Mouse (Mus musculus) cortical plate, adult 2 months (tissue): Measurements from ENCODE around the gene Arhgef17. TPM values are rescaled to one million over a fixed set of nuclear protein-coding genes. Genes with fewer than 3 reads are reported as not detected.
A peak's percentile ranks its signal among the peaks of the same experiment; 100 is the strongest.

ENCODE experiments used
- H3K27ac ChIP-seq: fragments of 200-500 bp; 2 replicates; pipeline ENCODE4 v1.5.1; 2012; ENCODE audit warnings: low read length, control low read depth, inconsistent platforms; ENCODE audit not compliant: insufficient read depth
- H3K4me1 ChIP-seq: fragments of 200-500 bp; 2 replicates; pipeline ENCODE4 v1.6.1; 2011; ENCODE audit warnings: low read length; ENCODE audit not compliant: control insufficient read depth, insufficient read depth
- H3K4me3 ChIP-seq: fragments of 200-500 bp; 2 replicates; pipeline ENCODE4 v1.5.1; 2011; ENCODE audit warnings: mild to moderate bottlenecking, low read length, control low read depth; ENCODE audit not compliant: insufficient read depth
- CTCF ChIP-seq: fragments of 200-500 bp; IDR thresholded peaks from 2 replicates; pipeline ENCODE4 v1.5.1; 2011; ENCODE audit warnings: mild to moderate bottlenecking, control low read depth, low read length; ENCODE audit not compliant: insufficient read depth; ENCODE audit errors: extremely low read depth
- POLR2A ChIP-seq: fragments of 200-500 bp; IDR thresholded peaks from 2 replicates; pipeline ENCODE4 v1.6.1; 2011; ENCODE audit warnings: mild to moderate bottlenecking, low read length, control low read depth; ENCODE audit not compliant: insufficient read depth; ENCODE audit errors: extremely low read depth
- polyA plus RNA-seq: library from polyadenylated mRNA; depleted of rRNA; stranded (reverse); fragments of >200 nt; gene quantifications from 2 replicates; pipeline ENCODE4 v1.2.3, GENCODE M21; 2012

Arhgef17 gene
- polyA plus RNA-seq, 1 experiment, result 91.3 TPM

GRCm38 (mm10) chr7:100866675-100867074 lies 65.2 kb downstream of the Arhgef17 start:
- TF ChIP-seq POLR2A (no peak), CTCF (peak; percentile 64)
- no peak overlapping the region for H3K4me3 ChIP-seq
- H3K4me1 ChIP-seq, result peaks cover 2% of the 10 kb centered on the region
- no peak overlapping the region for H3K27ac ChIP-seq

DNA sequence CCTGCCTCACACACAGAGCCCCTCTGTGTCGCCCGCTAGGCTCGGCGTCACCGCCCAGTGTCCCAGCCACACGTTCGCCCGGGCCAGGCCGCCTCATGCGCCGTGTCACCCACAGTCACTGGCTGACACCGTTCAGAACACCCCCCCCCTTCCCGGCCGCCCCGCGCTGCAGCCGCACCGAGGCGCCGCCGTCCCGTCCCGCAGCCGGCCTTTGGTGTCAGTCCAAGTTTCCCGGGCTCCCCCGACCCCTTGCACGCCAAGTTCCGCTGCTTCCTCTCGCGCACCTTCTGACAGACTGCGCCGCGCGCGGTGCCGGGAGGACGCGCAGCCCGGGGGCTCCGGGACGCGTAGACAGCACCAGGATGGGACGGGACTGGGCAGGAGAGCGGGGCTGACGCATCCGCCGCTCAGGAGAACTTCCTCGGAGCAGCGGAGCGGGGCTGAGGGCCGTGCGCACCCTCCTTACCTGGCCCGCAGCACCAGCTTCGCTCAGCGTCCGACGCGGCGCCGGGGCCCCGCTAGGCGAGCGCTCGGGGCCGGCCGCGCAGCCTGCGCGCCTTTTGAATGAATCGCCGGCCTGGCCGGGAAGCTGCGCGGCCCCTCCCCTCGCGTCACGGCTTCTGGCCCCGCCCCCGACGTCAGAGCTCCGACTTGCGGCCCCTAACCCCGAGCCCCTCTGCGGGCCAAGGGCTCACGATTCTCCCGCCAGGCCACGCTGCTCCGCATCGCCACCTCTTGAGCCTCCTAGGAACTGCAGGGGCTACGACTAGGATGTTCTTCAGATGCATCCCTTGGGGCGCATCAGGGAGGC lies 68.9 kb downstream of the Arhgef17 start, which contains the start of gene Relt:
Relt (minus strand) TSS at position 619 of the 811 bp plus-strand sequence.
- Histone ChIP-seq H3K4me1 (peaks cover 2% of the 10 kb centered on the region), H3K4me3 (peak within 1 kb of the TSS; percentile 48), H3K27ac (no peak within 1 kb of the TSS)
- peak; percentile 35; the same call in 1 of the 2 replicates for TF ChIP-seq POLR2A
- TF ChIP-seq CTCF, result peak; percentile 67

GRCm38 (mm10) chr7:100862353-100862752 lies 69.6 kb downstream of the Arhgef17 start:
- H3K4me3 ChIP-seq, result peak overlapping the region; percentile 48
- peaks cover 6% of the 10 kb centered on the region for H3K4me1 ChIP-seq
- TF ChIP-seq POLR2A (no peak), CTCF (no peak)
- H3K27ac ChIP-seq, result no peak overlapping the region

GRCm38 (mm10) chr7:100861209-100861608 lies 70.7 kb downstream of the Arhgef17 start:
- Histone ChIP-seq H3K4me1 (peaks cover 6% of the 10 kb centered on the region), H3K27ac (no peak overlapping the region), H3K4me3 (no peak overlapping the region)
- TF ChIP-seq POLR2A (no peak), CTCF (no peak)

- Histone ChIP-seq H3K27ac (no peak overlapping the region), H3K4me1 (peaks cover 6% of the 10 kb centered on the region), H3K4me3 (no peak overlapping the region)
- TF ChIP-seq POLR2A (no peak), CTCF (no peak)
Observed at GRCm38 (mm10) chr7:100860450-100860849, 71.5 kb downstream of the Arhgef17 start.

- peaks cover 6% of the 10 kb centered on the region for H3K4me1 ChIP-seq
- TF ChIP-seq POLR2A, result no peak
- no peak for TF ChIP-seq CTCF
- no peak overlapping the region for H3K4me3 ChIP-seq
- H3K27ac ChIP-seq, result no peak overlapping the region
Observed at GRCm38 (mm10) chr7:100855795-100856573, 75.9 kb downstream of the Arhgef17 start.

DNA sequence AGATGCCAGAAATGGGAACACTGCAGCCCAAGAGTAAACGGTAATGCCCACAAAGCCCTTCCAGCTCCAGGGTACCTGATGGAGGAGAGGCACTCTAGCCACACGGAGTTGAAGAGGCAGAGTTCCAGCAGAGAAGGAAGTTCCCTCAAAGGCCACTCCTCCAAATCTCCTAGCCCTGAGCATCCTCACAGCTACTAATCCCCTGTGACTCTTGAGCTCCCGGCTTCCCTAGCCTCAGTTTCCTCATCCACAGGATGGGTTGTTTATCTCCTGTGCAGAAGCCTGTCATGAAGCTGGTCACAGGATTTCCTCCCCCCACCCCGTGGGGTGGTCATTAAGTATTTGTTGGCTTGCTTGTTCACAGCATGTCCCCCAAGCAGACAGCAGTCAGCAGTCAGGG lies 76.6 kb downstream of the Arhgef17 start:
- H3K27ac ChIP-seq, result no peak overlapping the region
- peaks cover 6% of the 10 kb centered on the region for H3K4me1 ChIP-seq
- H3K4me3 ChIP-seq, result no peak overlapping the region
- no peak for TF ChIP-seq CTCF
- no peak for TF ChIP-seq POLR2A

DNA sequence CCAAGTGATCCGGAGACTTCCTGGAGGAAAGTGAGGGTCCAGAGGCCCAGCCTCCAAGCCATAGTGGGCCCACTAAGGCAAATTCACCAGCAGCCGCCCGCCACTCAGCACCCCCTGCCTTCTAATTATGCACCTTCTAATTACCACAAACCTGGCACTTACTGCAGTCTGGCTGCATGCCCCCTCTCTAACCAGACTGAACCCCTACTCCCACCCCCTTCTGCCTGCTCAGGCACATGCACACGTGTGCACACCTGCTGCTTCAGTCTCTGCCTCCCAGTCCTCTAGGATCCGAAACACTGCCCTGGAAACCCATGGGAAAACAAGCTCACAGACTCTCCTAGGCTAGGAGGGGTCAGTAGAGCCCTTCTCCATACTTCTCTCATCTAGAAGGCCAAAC lies 77.0 kb downstream of the Arhgef17 start:
- TF ChIP-seq POLR2A, result no peak
- no peak for TF ChIP-seq CTCF
- Histone ChIP-seq H3K4me1 (peaks cover 6% of the 10 kb centered on the region), H3K4me3 (no peak overlapping the region), H3K27ac (no peak overlapping the region)

DNA sequence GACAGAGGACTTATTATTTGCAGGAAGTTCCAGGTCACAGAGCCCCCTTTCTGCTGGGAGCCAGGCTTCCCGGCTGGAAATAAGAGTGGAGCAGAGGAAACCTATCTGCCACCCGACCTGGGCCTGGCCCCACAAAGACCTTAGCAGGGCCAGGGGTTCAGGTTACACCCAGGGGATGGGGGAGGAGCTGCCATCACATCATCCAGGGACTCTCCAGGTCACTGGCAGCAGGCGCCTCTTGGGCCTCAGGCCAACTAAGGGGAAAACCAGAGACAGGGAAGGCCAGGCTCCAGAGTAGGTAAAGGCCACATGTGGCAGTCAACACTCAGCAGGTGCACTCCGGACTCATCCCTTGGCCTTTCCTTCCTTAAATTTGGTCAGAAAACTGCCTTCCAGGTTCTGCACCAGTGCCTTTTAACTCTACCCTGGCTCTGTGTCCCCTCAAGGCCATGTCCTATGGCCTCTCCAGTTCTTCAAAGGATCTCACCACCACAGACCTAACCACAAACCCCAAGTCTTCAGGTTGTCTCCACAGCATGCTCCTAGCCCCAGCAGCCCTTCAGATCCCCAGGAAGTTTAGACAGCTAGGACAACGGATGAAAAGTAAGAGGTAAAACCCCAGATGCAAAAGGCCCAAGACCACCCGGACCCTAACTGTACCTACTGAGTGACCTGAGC lies 77.6 kb downstream of the Arhgef17 start:
- Histone ChIP-seq H3K4me1 (peaks cover 6% of the 10 kb centered on the region), H3K27ac (no peak overlapping the region), H3K4me3 (no peak overlapping the region)
- TF ChIP-seq POLR2A, result no peak
- no peak for TF ChIP-seq CTCF
